Mouse (Mus musculus): ENCODE results near the gene Clic6.
"Not testable (repeated sequence)": the region's sequence is repeated elsewhere in the genome, so short reads cannot be mapped to it uniquely, and the experiment has no call there.

Gene Clic6

GRCm38 (mm10) chr16:92470706-92471105 lies 14.8 kb upstream of the Clic6 start, which contains the start of gene Rcan1:
Rcan1 (minus strand) TSS chr16:92470867.
- DNase-seq (ENCODE audit: low spot score in 2 of 2), result no peak

GRCm38 (mm10) chr16:92472898-92473297 lies 12.6 kb upstream of the Clic6 start:
- DNase-seq (ENCODE audit: low spot score in 2 of 2), result no peak

- peak in 1 of 2 experiments; percentile 48 for DNase-seq (ENCODE audit: low spot score in 2 of 2)
These were observed 10.3 kb upstream of the Clic6 start for GRCm38 (mm10) chr16:92475093-92475860.

GRCm38 (mm10) chr16:92478561-92479150 lies 6.9 kb upstream of the Clic6 start:
- peak in 1 of 2 experiments; percentile 43 for DNase-seq (ENCODE audit: low spot score in 2 of 2)

- DNase-seq (ENCODE audit: low spot score in 2 of 2), result no peak
These were observed 1.6 kb downstream of the Clic6 start for GRCm38 (mm10) chr16:92487086-92487485.

GRCm38 (mm10) chr16:92487489-92487888 lies 2.0 kb downstream of the Clic6 start:
- DNase-seq (ENCODE audit: low spot score in 2 of 2), result peak; percentile 56 to 79

- DNase-seq (ENCODE audit: low spot score in 2 of 2), result no peak
These were observed 2.9 kb downstream of the Clic6 start for GRCm38 (mm10) chr16:92488456-92488855.

GRCm38 (mm10) chr16:92489356-92489755 lies 3.8 kb downstream of the Clic6 start:
- DNase-seq (ENCODE audit: low spot score in 2 of 2), result no peak

GRCm38 (mm10) chr16:92497851-92498588 lies 12.5 kb downstream of the Clic6 start:
- no peak for DNase-seq (ENCODE audit: low spot score in 2 of 2)

- DNase-seq (ENCODE audit: low spot score in 2 of 2), result no peak
These were observed 13.0 kb downstream of the Clic6 start for GRCm38 (mm10) chr16:92498589-92498981.

- no peak for DNase-seq (ENCODE audit: low spot score in 2 of 2)
These were observed 13.8 kb downstream of the Clic6 start for GRCm38 (mm10) chr16:92499324-92499723.

GRCm38 (mm10) chr16:92500534-92500933 lies 15.0 kb downstream of the Clic6 start:
- DNase-seq (ENCODE audit: low spot score in 2 of 2), result no peak

GRCm38 (mm10) chr16:92503105-92503504 lies 17.6 kb downstream of the Clic6 start:
- no peak for DNase-seq (ENCODE audit: low spot score in 2 of 2)

GRCm38 (mm10) chr16:92507573-92507972 lies 22.0 kb downstream of the Clic6 start:
- DNase-seq (ENCODE audit: low spot score in 2 of 2), result no peak

- no peak for DNase-seq (ENCODE audit: low spot score in 2 of 2)
These were observed 25.6 kb downstream of the Clic6 start for GRCm38 (mm10) chr16:92510835-92511772.

- DNase-seq (ENCODE audit: low spot score in 2 of 2), result no peak
These were observed 26.3 kb downstream of the Clic6 start for GRCm38 (mm10) chr16:92511773-92512391.

- not testable (repeated sequence) for DNase-seq (ENCODE audit: low spot score in 2 of 2)
These were observed 29.4 kb downstream of the Clic6 start for GRCm38 (mm10) chr16:92514896-92515295.

- no peak for DNase-seq (ENCODE audit: low spot score in 2 of 2)
These were observed 30.6 kb downstream of the Clic6 start for GRCm38 (mm10) chr16:92516139-92516538.

GRCm38 (mm10) chr16:92518718-92519117 lies 33.2 kb downstream of the Clic6 start:
- no peak for DNase-seq (ENCODE audit: low spot score in 2 of 2)

- DNase-seq (ENCODE audit: low spot score in 2 of 2), result no peak
These were observed 34.4 kb downstream of the Clic6 start for GRCm38 (mm10) chr16:92519820-92520492.

All from spleen, postnatal 4 days (tissue).